Mouse (Mus musculus): ENCODE measurements around the gene Pla2g4a.
A peak's percentile ranks its signal among the peaks of the same experiment; 100 is the strongest.
"Not testable (repeated sequence)": the region's sequence is repeated elsewhere in the genome, so short reads cannot be mapped to it uniquely, and the experiment has no call there.

Pla2g4a gene

DNA sequence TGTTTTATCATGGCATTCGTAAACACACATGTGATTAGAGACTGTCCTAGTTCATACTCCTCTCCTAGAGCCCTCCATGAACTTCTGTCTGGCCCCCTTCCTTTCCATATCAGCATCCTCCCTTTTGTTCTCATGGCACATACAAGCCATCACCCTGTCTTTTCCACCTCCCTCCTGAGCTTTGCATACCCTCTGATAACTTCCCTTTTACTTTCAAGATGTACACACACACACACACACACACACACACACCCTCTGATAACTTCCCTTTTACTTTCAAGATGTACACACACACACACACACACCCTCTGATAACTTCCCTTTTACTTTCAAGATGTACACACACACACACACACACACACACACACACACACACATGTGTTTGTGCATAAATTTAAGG lies 37.4 kb downstream of the Pla2g4a start:
- not testable (repeated sequence) for DNase-seq

DNA sequence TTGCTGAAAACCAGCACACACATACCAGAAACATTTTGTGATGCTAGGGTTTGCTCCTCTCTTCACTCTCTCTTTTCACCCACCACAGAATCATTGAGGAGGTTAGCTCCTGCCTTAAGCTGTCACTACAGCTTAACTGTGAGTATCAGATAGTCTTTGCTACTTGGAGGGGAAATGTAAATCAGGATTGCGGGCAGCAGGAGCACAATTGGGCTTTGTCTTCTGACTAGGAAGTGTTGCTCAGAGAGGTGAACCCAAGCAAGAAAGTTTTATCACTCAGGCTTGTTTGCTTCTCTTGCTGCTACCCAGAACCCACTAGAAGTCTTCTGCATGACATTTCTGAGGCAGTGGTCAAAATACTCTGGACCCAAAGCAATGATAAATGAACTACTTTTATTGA lies 38.9 kb downstream of the Pla2g4a start:
- DNase-seq: no peak

DNA sequence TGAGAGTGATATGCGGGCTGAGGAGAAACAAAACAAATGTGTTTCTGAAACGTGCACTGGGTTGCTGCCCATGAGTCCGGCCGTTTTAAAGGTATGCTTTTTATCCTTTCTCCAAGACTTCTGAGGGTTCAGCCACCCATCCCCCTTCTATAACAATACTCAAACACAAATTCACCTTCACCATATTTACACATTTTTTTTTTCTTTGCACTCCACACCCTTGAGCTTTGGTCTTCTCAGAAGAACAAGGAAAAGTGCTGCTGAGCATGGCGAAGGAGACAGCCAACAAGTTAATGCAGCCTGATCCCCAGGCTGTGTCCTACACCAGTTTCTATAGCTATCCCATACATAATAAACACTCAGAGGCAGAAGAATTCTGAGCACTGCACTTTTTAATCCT lies 39.8 kb downstream of the Pla2g4a start:
- DNase-seq: no peak

DNA sequence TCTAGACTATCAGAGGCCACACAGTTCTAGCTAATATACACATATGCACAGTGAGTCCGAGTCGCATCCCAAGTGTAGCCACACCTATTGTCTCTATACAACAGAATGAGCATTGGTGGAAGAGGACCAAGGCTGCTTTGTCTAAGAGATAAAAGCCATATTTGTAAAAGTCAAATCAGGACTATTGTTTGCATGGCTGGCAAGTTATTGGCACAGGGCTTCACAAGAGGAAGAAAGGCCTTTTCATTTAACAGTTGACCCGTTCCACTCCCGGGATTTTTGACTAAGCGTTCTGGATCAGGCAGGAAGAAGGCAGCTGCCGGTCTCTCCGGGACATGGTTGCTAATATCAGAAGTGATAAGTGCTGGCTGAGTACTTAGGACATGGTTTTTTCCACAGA lies 41.8 kb downstream of the Pla2g4a start:
- peak; percentile 1 for DNase-seq

DNA sequence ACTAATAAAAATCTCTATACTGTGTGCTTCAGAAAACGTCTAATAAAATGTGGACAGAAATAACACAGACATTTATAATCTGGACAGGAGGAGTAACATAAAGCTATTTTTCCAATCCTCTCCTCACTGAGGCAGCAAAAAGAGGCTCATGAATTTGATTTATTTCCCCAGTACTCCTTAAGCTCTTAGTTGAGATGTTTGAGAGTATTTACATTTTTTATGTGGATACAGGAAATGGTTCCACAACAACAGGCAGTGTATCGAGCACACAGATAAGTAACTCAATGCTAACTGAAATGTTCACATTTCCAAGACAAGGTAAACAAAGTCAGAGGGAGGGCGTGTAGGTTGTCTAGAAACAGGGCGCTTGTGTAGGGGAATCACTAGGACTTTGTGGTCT lies 48.1 kb downstream of the Pla2g4a start:
- DNase-seq: no peak

DNA sequence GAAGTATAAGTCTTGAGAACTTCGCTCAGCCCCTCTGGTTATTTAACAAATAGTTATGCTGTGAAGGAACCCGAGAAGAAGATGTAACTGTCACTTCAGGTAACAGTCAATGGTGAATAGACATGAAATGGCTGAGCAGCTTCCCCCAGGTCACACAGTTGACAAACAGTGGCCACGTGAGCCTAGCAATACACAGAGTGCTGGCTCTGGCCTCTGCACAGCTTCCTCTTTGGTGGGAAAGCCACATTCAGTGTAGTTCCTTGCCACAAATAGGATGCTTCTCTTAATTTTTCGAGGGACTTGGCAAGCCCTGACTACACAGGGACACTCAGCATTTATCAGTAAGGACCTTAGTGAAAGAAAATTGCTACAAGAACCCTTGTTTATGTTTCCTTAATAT lies 50.0 kb downstream of the Pla2g4a start:
- no peak for DNase-seq

DNA sequence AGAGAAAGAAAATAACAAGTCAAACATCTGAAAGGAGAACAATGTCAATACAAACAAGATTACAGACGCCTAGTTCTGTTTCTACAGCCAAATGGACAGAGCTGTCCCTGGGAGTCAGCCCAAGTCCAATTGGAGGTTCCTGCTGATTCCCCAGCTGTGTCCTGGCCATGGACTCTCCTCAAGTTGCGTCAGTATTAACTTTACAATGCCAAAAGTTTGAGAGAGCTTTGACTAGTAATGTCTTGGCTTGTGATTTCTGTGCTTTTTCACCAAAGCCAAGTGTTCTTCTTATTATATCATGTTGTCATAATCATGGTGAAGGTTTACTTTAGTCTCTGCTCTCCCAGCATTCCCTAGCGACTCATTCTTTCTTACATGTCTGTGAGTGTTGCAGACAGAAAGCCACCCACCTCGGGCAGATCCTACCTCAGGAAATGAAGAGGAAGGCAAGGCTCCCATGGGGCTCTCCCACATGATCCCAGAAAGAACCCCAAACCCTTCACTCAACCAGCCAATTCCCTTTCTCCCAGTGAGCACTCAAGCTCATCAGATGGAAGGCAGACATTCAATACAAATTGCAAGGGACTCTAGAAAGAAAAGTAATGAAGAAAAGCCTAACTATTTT lies 63.0 kb downstream of the Pla2g4a start:
- DNase-seq: no peak

DNA sequence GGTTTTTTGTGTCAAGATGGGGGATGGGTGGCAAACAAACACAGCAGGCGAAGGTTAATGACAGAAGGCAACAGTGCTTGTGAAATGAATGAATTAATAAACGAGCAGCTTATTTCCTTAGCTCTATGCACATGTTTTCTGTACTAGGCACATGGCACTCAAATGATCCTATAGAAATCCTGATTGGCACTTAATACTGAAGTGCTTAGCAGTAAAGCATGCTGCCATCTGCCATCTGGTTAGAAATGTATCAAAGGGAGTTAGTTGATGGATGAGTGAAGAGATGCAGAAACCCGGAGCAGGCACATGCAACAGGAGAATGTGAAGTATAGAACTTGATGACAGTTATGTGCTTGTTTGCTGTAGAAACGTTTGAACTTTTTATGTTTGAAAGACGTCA lies 64.5 kb downstream of the Pla2g4a start:
- no peak for DNase-seq

DNA sequence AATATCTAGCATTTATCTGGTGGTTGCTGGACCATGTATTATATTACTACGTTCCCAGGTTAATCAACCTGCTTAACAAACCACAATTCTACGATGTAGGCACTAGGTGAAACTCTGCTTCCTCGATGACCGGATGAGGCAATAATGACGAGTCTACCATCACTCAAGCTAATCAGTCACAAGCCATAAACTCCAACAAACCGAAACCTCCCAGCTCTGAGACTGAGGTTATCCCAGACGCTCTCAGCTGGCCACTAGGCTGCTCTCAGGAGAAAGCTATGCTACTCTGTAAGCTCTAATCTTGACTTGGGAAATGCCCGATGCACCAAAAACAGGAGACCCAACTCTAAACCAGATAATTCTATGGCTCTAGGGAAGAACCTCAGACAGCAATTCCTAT lies 66.2 kb downstream of the Pla2g4a start:
- no peak for DNase-seq

DNA sequence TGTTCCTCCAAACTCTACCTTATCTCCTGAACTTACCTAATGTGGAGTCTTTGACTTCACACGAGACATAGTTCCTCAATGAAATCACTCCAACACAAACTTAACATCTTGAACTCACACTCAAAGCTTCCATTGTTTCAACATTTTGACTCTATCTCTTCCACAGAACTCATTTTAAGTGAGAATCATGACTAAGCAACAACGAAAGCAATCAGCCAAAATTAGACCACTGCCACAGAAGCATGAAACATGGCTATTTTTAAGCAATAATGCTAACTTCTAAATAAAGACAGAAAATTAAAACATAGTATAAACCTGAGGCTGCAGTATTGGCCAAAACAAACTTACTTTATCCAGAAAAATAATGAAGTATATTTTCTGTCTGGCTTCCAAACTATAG lies 67.2 kb downstream of the Pla2g4a start:
- no peak for DNase-seq

DNA sequence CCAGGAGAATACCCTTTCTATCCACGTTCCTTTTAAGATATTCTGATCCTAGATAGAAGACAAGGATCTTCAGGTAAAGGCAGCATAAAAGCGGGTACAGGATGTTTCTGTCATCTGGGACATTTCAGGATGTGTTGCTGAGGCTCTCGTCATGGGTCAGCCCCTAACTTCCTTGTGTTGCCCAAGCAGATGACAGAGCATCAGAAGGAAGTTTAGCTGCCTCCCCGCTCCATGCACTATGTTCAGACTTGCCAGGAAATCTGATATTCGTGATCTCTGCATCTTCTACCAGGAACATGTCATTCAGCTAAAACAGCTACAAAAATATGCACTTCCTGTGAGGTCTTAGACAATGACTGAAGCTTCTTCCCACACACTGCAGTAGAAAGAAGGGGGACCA lies 70.0 kb downstream of the Pla2g4a start:
- no peak for DNase-seq

DNA sequence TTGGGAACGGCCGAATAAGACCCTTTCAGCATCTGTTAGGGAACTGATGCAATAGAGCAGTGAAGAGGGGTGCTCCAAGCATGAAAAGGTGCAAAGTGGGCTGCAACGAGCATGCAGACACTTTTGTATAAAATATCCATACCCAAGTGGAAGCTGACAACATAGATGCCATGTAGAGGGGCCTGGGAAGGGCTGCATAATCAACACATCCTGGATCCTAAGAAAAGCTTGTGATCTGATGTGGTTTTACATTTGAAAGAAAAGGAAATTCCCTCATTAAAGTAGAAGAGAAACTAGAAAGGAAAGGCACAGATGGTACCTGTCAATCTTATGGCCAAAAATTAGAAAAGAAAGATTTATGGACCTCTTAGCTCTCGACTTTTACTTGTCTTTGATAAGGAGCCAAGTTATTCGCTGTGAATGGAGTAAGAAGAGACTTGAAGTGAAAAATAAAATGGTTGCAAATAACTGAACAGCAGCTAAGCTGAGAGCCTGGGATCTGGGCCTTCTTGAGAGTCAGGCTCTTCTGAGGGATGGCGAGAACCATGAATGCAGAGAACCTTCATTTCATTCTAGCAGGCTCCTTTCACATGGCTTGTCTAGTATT lies 78.6 kb downstream of the Pla2g4a start:
- DNase-seq: no peak

DNA sequence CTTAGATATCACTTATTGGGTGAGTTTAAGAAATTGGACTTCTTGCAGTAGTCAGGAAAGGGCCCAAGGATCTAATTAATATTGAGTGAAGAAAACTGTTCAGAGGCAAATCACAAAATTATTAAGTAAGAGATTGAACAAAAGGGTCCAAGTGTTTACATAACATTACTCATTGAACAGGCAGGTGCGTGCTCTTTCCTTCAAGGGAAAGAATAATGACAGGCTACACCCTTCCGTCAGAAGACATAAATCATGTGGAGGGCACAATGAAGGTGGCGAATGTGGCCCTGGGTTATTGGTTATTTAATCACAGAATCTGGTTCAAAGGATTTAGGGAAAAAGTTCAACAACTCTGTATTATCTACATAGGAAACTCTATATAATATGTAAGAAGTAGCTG lies 82.9 kb downstream of the Pla2g4a start:
- no peak for DNase-seq

DNA sequence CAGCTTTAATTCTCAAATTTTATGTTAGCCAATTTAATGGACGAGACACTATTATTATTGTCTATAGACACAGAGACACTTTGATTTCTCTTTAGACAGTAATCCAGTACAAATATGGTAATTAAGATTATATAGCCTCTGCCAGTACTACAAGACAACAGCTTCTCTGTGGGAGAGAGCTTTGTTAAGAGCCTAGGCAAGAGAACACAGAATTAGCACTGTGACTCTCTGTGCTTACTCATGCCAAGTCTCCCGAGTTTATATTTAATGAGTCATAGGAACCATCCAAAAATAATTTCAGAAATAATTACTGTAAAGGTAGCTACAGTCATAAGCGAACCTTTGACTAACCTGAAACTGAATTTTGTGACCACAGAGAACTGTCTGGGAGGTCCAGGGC lies 84.6 kb downstream of the Pla2g4a start:
- DNase-seq: no peak

DNA sequence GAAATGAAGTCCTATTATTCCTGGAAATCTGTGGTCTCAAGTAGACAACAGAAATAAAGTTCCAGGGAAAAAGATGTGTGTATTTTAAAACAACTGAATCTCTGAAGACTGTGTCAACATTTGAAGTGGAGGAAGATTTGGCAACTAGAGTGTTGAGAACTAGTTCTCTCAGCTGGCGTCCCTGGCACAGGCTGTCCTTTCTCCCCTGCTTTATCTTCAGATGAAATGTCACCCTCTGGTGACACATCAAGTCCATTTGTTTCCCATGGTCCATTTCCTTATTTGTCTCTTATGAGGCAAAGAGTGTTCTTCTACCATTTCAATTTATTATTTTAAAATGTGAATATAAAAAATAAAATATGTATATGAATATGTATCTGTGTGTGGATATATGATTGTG lies 89.5 kb downstream of the Pla2g4a start:
- no peak for DNase-seq

DNA sequence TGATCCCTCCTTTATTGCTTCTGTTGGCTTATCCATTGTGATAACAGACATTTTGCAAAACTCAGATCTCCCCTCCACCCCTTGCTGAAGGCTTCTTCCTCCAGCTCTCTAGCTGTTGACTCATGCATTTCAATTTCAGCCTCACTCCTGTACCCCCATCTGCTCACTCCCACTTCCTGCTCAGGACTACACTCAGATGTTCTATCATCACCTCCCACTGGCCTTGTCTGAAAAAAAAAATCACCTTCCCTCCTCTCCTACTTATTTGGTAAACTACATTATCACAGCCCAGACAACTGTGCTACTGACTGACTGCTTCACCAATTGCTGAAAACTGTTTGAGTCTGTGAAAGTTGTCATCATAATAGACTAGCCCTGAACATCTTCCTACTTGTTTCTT lies 93.8 kb downstream of the Pla2g4a start:
- DNase-seq: no peak

DNA sequence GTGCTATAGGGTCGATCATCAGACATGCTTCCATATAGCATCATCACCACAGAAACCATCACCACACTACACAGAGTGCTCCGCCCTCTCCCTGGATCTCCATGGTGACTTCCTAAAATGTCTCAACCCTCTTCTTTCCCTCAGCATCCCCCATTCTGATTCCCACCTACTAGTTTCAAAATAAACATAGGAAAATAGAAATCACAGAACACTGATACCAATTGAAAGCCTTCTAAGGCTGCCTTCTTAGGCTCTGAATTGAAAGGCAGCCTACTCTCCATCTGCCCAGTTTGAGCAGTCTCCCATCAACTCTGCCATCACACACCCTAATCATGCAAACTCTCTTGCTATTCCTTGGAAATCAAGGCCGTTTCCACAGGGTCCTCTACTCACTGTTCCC lies 94.9 kb downstream of the Pla2g4a start:
- no peak for DNase-seq

DNA sequence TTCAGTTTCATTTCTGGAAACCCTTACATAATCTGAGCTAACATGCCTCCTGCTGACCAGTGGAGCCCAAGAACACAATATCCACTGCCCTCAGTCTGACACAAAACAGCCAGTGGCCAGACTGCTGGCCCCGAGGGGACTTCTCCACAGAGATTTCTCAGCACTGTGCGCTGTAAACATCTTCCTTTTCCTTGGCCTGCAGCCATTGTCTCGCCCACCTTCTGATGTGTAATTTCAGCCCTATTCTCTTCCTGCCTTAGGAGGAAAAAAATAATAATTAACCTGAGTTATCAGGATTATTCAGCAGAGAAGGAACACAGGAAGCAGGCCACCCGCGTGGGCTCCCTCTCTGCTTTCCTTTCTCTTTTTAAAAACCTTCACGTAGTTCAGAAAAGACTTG lies 98.3 kb downstream of the Pla2g4a start:
- DNase-seq: no peak

DNA sequence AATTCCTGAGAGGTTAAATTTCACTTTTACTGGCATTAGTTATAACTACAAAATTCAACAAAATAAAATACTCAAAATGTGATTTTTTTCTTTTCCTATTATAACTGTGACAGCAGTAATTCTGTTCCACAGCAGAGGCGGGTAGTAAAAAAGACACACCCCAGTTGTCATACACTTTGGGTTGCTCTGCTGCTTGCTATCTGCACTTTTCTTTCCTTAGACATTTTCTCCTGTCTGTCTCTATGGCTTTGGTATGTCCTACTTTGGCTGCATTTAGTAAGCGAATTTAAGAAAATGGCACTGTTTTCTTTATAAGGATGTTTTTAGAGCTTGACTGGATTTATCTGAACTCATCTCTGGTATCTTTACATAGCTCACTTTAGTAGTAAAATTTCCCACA lies 98.9 kb downstream of the Pla2g4a start:
- DNase-seq: no peak

DNA sequence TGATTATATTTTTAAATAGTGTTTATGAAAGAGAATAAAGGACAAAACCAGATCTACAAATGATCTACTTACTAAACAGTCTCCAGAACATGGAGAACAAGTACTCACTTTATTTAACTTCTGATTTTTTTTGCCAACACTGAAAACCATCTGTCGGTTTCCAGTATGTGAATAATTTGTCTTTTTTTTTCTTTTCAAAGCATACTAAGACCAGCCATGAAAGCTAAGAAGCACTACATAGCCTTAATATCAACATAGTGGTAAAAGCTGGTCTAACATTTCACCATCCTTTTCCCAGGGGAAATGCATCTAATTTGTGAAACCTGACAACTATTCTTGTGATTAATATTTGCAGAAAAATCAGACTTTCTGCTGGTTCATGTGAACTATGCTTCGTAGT lies 99.5 kb downstream of the Pla2g4a start:
- no peak for DNase-seq

DNA sequence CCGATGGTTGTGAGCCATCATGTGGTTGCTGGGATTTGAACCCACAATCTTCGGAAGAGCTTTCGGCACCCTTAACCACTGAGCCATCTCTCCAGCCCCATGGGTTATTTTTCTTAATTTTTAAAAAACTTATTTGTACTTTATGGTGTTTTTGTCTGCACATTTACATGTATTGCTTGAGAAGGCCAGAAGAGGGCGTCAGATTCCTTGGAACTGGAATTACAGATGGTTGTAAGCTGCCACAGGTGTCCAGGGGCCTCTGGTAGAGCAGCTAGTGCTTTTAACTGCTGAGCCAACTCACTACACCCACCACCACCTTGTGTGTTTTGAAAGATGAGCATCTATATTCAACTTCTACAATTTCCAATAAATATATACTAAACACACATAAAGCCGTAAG lies 102.4 kb downstream of the Pla2g4a start:
- no peak for DNase-seq

DNA sequence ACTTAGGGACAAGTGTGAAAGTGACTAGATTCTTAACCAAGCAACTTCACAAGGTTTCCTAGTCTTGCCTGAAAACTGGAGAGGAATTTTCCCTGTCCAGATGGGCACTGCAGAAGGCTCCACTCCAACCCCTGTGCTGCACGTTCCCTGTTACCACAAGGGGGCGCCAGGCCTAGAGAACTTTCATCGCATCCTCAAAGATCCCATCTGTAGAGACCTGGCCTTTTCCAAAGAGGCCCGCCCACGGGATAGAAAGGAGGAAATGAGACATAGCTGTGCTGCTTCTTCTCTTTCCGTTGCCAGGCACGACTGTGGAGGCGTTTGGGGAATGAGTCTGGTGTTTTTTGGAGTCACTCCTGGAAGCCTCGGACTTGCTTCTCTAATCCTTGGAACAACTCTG lies 104.4 kb downstream of the Pla2g4a start:
- DNase-seq: no peak

DNA sequence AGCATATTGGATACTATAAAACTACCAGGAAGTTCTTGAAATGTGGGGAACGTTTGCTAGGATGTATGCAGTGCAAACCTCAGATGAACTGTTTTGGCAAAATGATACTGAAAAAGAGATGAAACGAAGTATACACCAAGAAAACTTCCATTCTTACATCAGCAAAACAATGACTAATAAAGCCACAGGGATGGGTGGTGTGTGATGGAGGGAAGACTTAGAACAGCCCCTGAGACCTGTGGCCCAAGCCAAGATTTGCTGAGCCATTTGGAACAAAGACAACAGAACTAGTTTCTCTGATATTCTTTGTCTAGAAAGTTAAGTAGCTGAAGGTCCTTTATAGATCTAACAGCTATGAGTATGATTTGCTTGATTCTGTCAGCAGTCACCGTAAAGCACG lies 105.5 kb downstream of the Pla2g4a start:
- DNase-seq: no peak

DNA sequence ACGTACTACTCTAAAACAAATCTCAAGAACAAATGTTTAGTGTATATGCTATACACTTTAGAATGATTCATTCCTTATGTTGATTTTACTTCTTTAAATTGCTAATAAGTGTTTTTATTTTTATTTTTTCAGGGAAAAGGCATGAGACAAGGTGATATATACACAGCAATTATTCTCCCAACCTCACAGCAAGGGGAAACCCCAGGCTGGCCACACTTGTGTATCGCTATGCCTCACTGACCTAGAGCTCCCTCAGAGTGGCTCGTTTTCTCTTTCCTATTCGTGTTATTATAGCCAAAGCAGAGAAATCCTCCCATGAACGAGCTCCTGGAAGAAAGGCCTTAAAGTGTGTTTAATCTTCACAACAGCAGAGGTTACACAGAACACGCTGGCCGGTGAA lies 106.2 kb downstream of the Pla2g4a start:
- DNase-seq: no peak

DNA sequence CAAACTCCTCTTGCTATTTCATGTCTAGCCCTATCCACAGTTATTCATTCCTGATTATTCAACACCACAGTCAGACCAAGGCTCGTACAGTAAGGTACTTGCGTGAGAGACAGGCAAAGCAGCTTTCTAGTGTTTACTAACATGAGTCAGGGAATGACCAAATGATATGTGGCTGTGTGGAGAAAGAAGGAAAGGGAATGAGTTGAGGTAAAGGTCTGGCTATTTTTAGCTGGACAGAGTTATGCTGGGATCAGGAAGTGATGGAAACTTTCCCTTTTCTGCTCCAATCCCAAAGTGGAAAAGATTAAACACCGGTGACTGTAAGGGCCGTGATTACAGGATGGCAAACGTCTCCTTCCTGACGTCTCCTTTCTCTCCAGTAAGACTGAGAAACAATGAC lies 114.4 kb downstream of the Pla2g4a start:
- no peak for DNase-seq

DNA sequence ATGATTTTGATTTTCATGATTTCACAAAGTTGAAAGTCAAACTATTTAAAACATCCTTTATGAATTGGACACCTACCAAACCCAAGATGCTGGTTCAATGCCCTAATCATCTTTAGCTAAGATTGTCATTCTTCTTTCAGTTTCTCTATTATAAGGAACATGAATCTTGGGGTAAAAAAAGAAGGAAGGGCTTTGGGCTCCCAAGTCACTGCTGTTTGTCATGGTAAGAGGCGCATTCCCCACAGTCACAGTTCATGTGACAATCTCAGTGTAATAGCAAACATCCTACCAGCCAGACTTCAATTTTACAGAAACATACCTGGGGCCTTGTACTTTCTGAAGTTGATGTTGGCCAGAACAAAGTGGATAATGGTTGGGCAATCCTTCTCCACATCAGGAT lies 119.2 kb downstream of the Pla2g4a start:
- DNase-seq: no peak
